Mouse (Mus musculus): ENCODE measurements at regions not wholly inside any gene's neighbourhood (a gene's known extent, or its start where the extent isn't known, plus 50 kb on each side); places are given as distances from the start of the nearest gene placed in this dataset.

DNA sequence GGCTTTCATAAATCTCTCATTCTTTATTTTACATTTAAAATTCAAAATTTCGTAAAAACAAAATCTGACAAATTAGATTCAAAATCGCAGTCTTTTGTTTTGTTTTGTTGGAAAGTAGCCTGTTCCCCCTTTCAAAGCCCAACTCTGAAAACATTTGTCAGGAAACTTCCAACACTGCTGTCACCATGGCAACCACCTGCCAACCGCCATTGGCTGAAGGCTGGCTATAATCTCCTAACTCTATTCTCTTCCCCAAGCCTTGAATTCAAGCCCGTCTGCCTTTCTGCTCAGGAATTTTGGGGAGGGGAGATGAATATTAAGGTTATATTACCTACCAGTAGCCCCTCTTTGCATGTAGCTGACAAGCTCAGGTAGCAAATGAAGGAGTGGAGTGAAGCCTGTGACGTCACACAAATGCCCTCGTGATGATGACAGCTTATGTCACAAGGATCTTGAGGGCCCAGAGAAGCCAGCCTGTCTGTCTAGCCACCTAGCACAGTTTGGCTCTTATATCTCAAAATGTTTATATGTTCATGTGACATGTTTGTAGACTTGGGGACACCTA is 82.0 kb upstream of the Sox2 start:
- no peaks in the 10 kb centered on the region for H3K36me3 ChIP-seq (ENCODE audit: control insufficient read depth, insufficient read depth)
- H3K4me3 ChIP-seq (ENCODE audit: low read depth, low read length): no peak overlapping the region
- no peak overlapping the region for H3K4me2 ChIP-seq (ENCODE audit: low read depth, low read length)
- H3K4me1 ChIP-seq (ENCODE audit: control insufficient read depth, low read depth, low read length): no peaks in the 10 kb centered on the region
- no peak for ATAC-seq (ENCODE audit: low read depth)
- no peak overlapping the region for H3K9ac ChIP-seq (ENCODE audit: low read depth, low read length)
- 59% methylated on average over 6 of the region's 6 CpGs for WGBS (ENCODE audit: insufficient replicate concordance)
- no peaks in the 10 kb centered on the region for H3K9me3 ChIP-seq (replicated peaks; ENCODE audit: control insufficient read depth, low read length)
- H3K27ac ChIP-seq (ENCODE audit: low read length): no peak overlapping the region
- H3K27me3 ChIP-seq (ENCODE audit: control insufficient read depth, insufficient read depth, low read depth, low read length): no peaks in the 10 kb centered on the region

GRCm38 (mm10) chr3:34565386-34565785 is 84.8 kb upstream of the Sox2 start:
- 20% methylated on average over 4 of the region's 4 CpGs for WGBS (ENCODE audit: insufficient replicate concordance)
- no peak for ATAC-seq (ENCODE audit: low read depth)
- no peaks in the 10 kb centered on the region for H3K36me3 ChIP-seq (ENCODE audit: control insufficient read depth, insufficient read depth)
- no peak overlapping the region for H3K4me2 ChIP-seq (ENCODE audit: low read depth, low read length)
- no peaks in the 10 kb centered on the region for H3K27me3 ChIP-seq (ENCODE audit: control insufficient read depth, insufficient read depth, low read depth, low read length)
- H3K27ac ChIP-seq (ENCODE audit: low read length): no peak overlapping the region
- no peaks in the 10 kb centered on the region for H3K4me1 ChIP-seq (ENCODE audit: control insufficient read depth, low read depth, low read length)
- no peak overlapping the region for H3K4me3 ChIP-seq (ENCODE audit: low read depth, low read length)
- H3K9me3 ChIP-seq (replicated peaks; ENCODE audit: control insufficient read depth, low read length): no peaks in the 10 kb centered on the region
- H3K9ac ChIP-seq (ENCODE audit: low read depth, low read length): no peak overlapping the region

- ATAC-seq (ENCODE audit: low read depth): no peak
Measured at GRCm38 (mm10) chr3:34562893-34563292, 87.3 kb upstream of the Sox2 start.

GRCm38 (mm10) chr3:34561709-34562108 is 88.5 kb upstream of the Sox2 start:
- H3K27ac ChIP-seq (ENCODE audit: low read length): no peak overlapping the region
- H3K9me3 ChIP-seq (replicated peaks; ENCODE audit: control insufficient read depth, low read length): no peaks in the 10 kb centered on the region
- H3K27me3 ChIP-seq (ENCODE audit: control insufficient read depth, insufficient read depth, low read depth, low read length): no peaks in the 10 kb centered on the region
- no peak overlapping the region for H3K9ac ChIP-seq (ENCODE audit: low read depth, low read length)
- WGBS (ENCODE audit: insufficient replicate concordance): 41% methylated on average over 5 of the region's 5 CpGs
- H3K4me3 ChIP-seq (ENCODE audit: low read depth, low read length): no peak overlapping the region
- H3K4me1 ChIP-seq (ENCODE audit: control insufficient read depth, low read depth, low read length): no peaks in the 10 kb centered on the region
- no peak for ATAC-seq (ENCODE audit: low read depth)
- H3K4me2 ChIP-seq (ENCODE audit: low read depth, low read length): no peak overlapping the region
- no peaks in the 10 kb centered on the region for H3K36me3 ChIP-seq (ENCODE audit: control insufficient read depth, insufficient read depth)

More at GRCm38 (mm10) chr3:34562893-34563292, 87.3 kb upstream of the Sox2 start:
- H3K4me1 ChIP-seq (ENCODE audit: control insufficient read depth, low read depth, low read length): no peaks in the 10 kb centered on the region
- WGBS (ENCODE audit: insufficient replicate concordance): 56% methylated on average over 8 of the region's 8 CpGs
- H3K27ac ChIP-seq (ENCODE audit: low read length): no peak overlapping the region
- H3K9me3 ChIP-seq (replicated peaks; ENCODE audit: control insufficient read depth, low read length): no peaks in the 10 kb centered on the region
- no peaks in the 10 kb centered on the region for H3K27me3 ChIP-seq (ENCODE audit: control insufficient read depth, insufficient read depth, low read depth, low read length)
- no peaks in the 10 kb centered on the region for H3K36me3 ChIP-seq (ENCODE audit: control insufficient read depth, insufficient read depth)
- no peak overlapping the region for H3K9ac ChIP-seq (ENCODE audit: low read depth, low read length)
- H3K4me2 ChIP-seq (ENCODE audit: low read depth, low read length): no peak overlapping the region
- no peak overlapping the region for H3K4me3 ChIP-seq (ENCODE audit: low read depth, low read length)

GRCm38 (mm10) chr3:34559841-34560703 is 90.1 kb upstream of the Sox2 start:
- Histone ChIP-seq H3K4me3 (ENCODE audit: low read depth, low read length) (no peak overlapping the region), H3K27me3 (ENCODE audit: control insufficient read depth, insufficient read depth, low read depth, low read length) (no peaks in the 10 kb centered on the region), H3K9ac (ENCODE audit: low read depth, low read length) (no peak overlapping the region), H3K36me3 (ENCODE audit: control insufficient read depth, insufficient read depth) (no peaks in the 10 kb centered on the region), H3K9me3 (replicated peaks; ENCODE audit: control insufficient read depth, low read length) (no peaks in the 10 kb centered on the region), H3K4me1 (ENCODE audit: control insufficient read depth, low read depth, low read length) (no peaks in the 10 kb centered on the region), H3K4me2 (ENCODE audit: low read depth, low read length) (no peak overlapping the region), H3K27ac (ENCODE audit: low read length) (no peak overlapping the region)
- 65% methylated on average over 13 of the region's 13 CpGs for WGBS (ENCODE audit: insufficient replicate concordance)
- no peak for ATAC-seq (ENCODE audit: low read depth)

GRCm38 (mm10) chr3:34558821-34559520 is 91.2 kb upstream of the Sox2 start:
- Histone ChIP-seq H3K4me3 (ENCODE audit: low read depth, low read length) (no peak overlapping the region), H3K27ac (ENCODE audit: low read length) (no peak overlapping the region), H3K4me1 (ENCODE audit: control insufficient read depth, low read depth, low read length) (no peaks in the 10 kb centered on the region), H3K4me2 (ENCODE audit: low read depth, low read length) (no peak overlapping the region), H3K9me3 (replicated peaks; ENCODE audit: control insufficient read depth, low read length) (no peaks in the 10 kb centered on the region), H3K36me3 (ENCODE audit: control insufficient read depth, insufficient read depth) (no peaks in the 10 kb centered on the region), H3K9ac (ENCODE audit: low read depth, low read length) (no peak overlapping the region), H3K27me3 (ENCODE audit: control insufficient read depth, insufficient read depth, low read depth, low read length) (no peaks in the 10 kb centered on the region)
- ATAC-seq (ENCODE audit: low read depth): no peak
- WGBS (ENCODE audit: insufficient replicate concordance): 60% methylated on average over 10 of the region's 10 CpGs

GRCm38 (mm10) chr3:34552542-34553208 is 97.5 kb upstream of the Sox2 start:
- Histone ChIP-seq H3K36me3 (ENCODE audit: control insufficient read depth, insufficient read depth) (no peaks in the 10 kb centered on the region), H3K9me3 (replicated peaks; ENCODE audit: control insufficient read depth, low read length) (no peaks in the 10 kb centered on the region), H3K4me3 (ENCODE audit: low read depth, low read length) (no peak overlapping the region), H3K9ac (ENCODE audit: low read depth, low read length) (no peak overlapping the region), H3K27ac (ENCODE audit: low read length) (no peak overlapping the region), H3K27me3 (ENCODE audit: control insufficient read depth, insufficient read depth, low read depth, low read length) (no peaks in the 10 kb centered on the region), H3K4me2 (ENCODE audit: low read depth, low read length) (no peak overlapping the region), H3K4me1 (ENCODE audit: control insufficient read depth, low read depth, low read length) (no peaks in the 10 kb centered on the region)
- 65% methylated on average over 17 of the region's 17 CpGs for WGBS (ENCODE audit: insufficient replicate concordance)
- ATAC-seq (ENCODE audit: low read depth): no peak

DNA sequence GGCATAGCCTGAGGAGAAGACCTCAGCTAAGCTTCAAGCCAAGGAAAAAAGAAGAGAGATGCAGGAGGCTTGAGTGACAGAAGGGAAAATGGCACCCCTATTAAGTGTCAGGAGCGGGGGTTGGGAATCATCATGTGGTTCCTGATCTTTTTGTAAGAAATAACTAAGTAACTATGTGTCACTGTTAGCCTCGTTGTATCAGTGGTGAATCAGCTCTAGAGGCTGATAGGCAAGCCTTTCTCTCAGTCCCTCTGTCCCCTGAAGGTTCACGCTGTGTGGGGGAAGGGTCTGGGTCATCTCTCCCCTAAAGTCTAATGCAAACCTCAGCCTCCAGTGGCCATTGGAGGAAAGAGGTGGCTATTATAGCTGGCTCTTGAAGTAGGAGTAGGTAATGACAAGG is 99.1 kb upstream of the Sox2 start:
- H3K27me3 ChIP-seq (ENCODE audit: control insufficient read depth, insufficient read depth, low read depth, low read length): no peaks in the 10 kb centered on the region
- WGBS (ENCODE audit: insufficient replicate concordance): 43% methylated on average over 3 of the region's 3 CpGs
- H3K4me2 ChIP-seq (ENCODE audit: low read depth, low read length): no peak overlapping the region
- H3K4me3 ChIP-seq (ENCODE audit: low read depth, low read length): no peak overlapping the region
- no peaks in the 10 kb centered on the region for H3K36me3 ChIP-seq (ENCODE audit: control insufficient read depth, insufficient read depth)
- no peak overlapping the region for H3K9ac ChIP-seq (ENCODE audit: low read depth, low read length)
- H3K27ac ChIP-seq (ENCODE audit: low read length): no peak overlapping the region
- H3K9me3 ChIP-seq (replicated peaks; ENCODE audit: control insufficient read depth, low read length): no peaks in the 10 kb centered on the region
- no peak for ATAC-seq (ENCODE audit: low read depth)
- H3K4me1 ChIP-seq (ENCODE audit: control insufficient read depth, low read depth, low read length): no peaks in the 10 kb centered on the region
